Mouse (Mus musculus) stomach, postnatal 0 days (tissue): ENCODE results near the gene Hjurp.

Experiments used
- CTCF ChIP-seq: IDR thresholded peaks from 2 replicates; pipeline ENCODE4 v1.5.1; 2016; ENCODE audit warnings: antibody characterized with exemption, low read depth, mild to moderate bottlenecking, moderate library complexity
- EP300 ChIP-seq: optimal IDR thresholded peaks from 2 replicates; pipeline ENCODE3; 2016; ENCODE audit warnings: antibody characterized with exemption

DNA sequence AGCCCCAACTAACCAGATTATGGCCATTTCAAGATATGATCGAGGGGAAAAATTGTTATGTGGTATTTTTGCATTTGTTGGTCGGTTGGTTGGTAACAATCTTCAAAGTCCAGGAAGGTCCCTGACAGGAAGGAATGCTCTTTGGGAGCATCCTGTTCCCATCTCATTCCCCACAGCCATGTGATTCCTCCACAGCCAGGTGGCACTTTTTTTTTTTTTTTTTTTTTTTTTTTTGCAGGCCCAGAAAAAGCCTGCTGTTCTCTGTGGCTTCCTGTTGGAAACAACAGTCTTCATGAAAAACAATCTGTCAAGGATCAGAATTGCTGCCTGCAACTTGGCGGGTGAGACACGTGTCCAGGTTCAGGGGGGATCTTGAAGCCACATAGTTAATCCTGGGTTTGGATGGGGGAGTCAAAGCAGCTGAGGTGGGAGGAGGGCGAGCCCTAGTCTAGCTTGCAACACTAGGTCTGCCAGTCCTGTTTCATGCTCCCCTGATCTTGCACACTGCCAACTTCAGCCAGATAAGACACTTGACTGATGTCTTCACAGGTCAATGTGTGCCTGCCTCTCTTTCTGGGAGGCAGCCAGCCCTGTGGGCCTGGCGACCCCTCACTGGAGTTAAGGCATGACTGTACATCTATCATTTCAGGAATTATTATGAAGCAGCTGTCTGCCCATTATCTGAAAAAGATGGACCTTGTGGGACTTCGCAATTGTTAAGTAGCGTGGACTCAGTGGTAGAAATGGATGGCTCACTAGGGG is 18.4 kb downstream of the Hjurp start:
- TF ChIP-seq EP300 (no peak), CTCF (no peak)
